Mouse (Mus musculus) stomach, postnatal 0 days (tissue): Measurements from ENCODE around the gene Ciao2a.

Experiments used
- CTCF ChIP-seq: IDR thresholded peaks from 2 replicates; pipeline ENCODE4 v1.5.1; 2016; ENCODE audit warnings: antibody characterized with exemption, low read depth, mild to moderate bottlenecking, moderate library complexity
- EP300 ChIP-seq: optimal IDR thresholded peaks from 2 replicates; pipeline ENCODE3; 2016; ENCODE audit warnings: antibody characterized with exemption

- TF ChIP-seq CTCF (peak; percentile 47), EP300 (no peak)
Observed at GRCm38 (mm10) chr9:66162995-66163394, 36.6 kb downstream of the Ciao2a start.
